Mouse (Mus musculus) urinary bladder, postnatal 36 days (tissue): ENCODE results near the gene Catsperg2.
"Not testable (repeated sequence)": the region's sequence is repeated elsewhere in the genome, so short reads cannot be mapped to it uniquely, and the experiment has no call there.

Source experiments
- DNase-seq, 2 experiments: peaks; one replicate each; pipeline ENCODE4 v3.0.0; 2022; ENCODE audit warnings: low spot score in 2 of 2, mixed read lengths in 1 of 2

The Catsperg2 gene

DNA sequence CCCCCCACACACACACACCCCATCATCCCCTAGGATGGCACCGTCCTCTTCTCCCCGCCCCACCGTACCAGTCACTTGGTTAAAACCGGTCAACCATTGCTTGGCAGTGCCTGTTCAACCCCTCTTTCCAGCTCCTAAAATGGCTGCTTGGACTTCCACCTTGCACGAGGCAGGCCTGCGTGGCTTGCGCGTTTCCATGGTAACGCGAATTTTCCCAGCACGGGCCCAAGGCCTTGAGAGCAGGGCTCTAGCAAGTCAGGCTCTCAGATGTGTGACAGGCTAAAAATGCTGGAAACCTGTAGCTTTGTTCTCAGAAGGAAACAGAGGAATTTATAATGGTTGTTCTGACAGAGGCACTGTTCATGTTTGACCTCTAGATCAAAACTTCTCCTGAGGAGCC, at the start of gene Catsperg2:
TSS of gene Catsperg2 (minus strand) at position 173 of the 400 bp plus-strand sequence.
- not testable (repeated sequence) for DNase-seq

DNA sequence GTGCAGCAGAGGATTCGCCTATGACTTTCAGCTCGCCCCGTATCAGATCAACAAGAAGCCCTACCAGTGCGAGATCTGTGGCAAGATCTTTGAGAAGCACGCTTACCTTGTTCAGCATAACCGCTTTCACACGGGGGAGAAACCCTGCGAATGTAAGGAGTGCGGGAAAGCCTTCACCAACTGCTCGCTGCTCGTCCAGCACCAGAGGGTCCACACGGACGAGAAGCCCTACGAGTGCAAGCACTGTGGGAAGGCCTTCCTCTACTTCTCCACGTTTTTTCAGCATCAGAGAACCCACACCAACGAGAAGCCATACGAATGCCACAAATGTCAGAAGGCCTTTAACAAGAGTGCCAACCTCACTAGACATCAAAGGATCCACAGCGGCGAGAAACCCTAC, 49.7 kb upstream of the Catsperg2 start:
- DNase-seq: no peak

DNA sequence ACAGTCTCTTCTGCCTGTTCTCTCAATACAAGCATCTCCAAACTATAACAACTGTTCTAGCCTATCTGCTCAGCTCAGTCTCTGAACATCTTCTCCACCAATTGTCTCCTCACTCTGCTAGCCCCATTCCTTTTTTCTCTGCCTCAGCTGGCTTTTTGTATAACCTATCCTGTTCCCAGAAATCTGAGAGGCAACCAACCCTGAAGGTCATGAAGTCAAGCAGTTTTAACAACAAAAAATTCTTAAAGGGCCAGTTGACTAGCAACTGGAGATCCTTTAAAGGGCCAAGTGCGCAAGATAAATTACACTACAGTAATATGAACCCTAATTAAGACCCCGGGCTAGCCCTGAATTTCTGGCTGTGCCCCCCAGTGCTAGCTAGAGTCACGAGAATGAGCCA, 47.5 kb upstream of the Catsperg2 start:
- no peak for DNase-seq

DNA sequence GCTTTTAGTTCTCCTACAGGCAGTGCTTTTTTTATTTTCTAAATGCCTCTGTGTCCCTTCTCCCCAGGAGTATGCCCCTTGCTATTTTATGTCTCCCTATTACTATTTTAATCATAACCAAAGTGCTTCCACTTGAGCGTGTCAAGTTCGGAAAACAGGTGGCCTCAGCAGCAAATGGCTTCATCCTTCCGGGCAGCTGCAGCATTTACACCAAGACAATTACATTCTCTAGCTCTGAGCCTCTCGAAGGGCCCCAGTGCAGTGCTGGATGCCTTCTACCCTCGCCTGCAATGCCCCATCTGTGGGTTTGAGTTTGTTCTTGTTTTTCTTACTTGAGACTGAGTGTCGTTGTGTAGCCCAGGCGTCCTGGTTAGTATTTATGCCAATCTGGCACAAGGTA, 46.7 kb upstream of the Catsperg2 start:
- no peak for DNase-seq

DNA sequence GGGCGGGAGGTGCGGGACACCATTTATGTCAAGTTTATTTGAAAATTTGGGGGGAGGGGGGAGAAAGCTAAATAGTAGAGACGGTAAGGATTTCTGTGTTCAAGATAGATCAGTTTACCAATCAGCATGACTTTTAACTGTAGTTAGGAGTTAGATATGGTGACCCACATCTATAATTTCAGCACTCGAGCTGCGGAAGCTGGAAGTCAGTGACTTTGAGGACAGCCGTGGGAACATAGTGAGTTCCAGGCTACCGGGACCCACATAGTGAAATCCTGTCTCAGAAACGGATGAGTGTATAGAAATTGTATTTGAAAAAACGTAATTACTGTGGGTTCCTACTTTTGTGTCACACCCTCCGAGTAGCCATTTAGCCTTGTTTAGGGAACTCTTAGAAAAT, 42.1 kb upstream of the Catsperg2 start:
- no peak for DNase-seq

DNA sequence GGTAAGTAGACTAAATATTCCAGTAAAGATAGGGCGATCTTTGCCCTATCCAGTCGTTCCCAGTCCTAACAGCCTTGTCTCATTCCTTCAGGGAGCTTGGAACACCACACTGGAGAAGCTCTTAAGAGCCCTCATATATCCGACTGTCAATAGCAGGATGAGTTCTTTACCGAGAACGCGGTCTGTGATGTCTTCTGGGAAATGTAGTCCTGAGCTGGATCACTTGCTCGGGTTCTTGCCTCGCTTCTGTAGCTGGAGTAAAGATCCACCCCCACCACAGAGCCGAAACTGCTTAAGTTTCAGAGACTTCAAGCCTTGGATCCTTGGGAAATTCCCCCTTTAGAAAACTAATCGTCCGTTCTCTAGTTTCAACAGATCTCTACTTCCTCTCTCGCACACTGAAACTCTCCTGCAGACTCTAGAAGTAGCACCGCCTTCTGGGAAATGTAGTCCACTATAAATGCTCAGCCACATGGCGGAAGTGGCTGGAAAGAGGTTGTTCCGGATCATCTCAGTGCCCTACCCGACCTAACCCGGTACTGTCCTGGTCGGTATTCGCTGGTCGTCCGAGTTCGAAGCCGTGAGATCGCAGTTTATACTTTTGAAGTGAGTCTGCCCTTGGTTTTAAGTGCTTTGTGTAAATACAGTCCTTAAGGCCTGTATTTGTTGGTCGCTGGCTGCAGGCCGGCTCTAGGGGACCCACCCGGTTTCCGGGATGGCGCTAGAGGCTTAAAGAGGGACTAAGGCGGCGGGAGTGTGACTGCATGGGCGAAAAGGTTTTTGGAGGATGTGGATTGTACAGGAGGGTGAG, 41.5 kb upstream of the Catsperg2 start, which contains the start of gene Zfp84:
TSS of gene Zfp84 (plus strand) at position 463 of the 811 bp plus-strand sequence.
- peak; percentile 86 to 87 for DNase-seq

DNA sequence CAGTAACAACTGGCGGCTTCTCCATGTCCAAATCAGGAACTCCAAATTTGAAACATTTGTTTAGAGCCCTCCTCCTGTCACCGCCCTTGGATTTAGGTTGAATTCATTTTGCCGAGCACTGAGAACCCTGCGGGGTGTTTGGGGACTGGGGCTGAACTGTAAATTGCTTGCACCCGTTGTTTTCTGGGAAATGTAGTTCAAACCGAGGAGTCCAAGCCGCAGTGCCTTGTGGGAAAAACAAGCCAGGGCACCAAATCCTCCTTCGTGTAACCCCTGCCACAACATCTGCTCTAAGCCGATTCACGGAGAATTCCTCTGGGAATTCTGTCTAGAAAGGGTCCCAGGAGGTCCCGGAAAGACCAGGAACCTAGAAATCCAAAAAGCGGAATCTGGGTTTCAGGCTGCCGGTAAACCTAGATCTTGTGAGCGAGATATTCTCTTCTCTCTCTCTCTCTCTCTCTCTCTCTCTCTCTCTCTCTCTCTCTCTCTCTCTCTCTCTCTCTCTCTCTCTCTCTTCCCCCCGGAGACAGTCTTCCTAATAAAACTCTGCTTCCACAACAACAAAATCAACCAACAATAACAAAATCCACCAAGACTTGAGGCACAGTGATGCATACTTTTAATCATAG, 40.3 kb upstream of the Catsperg2 start:
- peak; percentile 79 to 82 for DNase-seq

DNA sequence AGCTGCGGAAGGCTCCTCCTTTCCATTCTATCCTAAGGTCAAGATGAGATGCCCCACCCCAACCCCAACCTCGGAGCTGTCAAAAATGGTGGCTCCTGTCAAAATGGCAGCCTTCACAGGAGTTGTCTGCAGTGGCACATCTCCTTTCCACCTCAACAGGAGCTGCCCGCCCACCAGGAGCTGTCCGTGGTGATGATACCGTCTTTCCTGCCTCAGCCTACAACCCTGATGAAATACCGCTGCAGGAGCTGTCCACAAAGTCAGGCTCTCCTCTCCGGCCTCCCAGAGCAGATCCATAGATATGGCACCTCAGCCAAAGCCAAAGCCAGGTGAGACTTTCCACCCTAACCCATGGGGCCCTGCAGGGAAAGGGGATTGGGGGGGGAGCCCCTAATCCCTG, 37.9 kb upstream of the Catsperg2 start:
- no peak for DNase-seq

DNA sequence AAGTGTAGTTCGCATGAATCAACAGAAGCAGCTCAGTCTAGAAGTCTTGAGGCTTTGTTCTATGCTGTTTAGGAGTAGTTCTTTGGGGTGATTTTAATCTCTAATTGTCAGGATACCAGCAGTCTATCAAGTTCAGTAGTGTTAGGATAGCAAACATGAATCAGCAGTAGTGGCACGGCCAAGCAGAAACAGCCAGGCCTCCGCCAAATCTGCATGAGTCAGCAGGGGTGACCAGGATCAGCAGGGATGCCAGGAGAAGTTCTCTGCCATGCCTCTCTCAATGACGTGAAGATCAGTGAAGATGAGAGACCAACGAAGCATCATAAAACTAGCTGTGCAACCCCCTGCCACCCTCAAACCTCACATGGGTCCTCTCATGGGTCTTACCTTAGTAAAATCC, 33.6 kb upstream of the Catsperg2 start:
- no peak for DNase-seq

DNA sequence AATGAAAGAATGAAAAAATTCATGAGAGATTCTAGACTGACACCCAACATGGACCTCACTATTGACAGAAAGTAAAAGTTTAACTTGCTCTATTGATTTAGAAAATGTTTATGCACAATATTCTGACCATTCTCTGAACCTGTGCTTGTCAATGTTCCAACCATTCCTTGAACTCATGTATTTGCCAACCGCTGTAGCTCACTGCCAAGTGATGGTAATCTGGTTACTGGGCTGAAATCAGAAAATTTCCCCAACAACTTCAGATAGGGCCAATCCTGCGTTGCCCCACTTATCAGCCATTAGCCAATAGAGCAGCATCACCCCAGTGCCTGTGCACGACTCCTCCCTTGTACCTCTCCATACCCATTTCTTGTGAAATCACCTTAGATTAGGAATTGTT, 15.4 kb upstream of the Catsperg2 start:
- no peak for DNase-seq

DNA sequence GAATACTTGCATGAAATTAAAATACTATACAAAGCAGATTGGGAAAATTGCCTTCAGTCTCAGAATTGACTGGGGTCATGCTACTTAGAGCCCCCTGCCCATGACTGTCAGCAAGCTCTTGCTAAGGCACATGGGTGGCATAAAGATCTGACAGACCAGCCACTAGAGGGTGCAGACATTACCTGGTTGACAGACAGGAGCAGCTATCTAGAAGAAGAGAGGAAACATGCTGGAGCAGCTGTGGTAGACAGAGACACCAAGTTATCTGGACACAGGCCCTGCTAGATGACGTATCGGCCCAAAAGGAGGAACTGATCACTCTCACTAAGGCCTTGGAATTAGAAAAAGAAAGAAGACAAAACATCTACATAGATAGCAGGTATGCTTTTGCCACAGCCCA, 1.2 kb upstream of the Catsperg2 start:
- no peak for DNase-seq

DNA sequence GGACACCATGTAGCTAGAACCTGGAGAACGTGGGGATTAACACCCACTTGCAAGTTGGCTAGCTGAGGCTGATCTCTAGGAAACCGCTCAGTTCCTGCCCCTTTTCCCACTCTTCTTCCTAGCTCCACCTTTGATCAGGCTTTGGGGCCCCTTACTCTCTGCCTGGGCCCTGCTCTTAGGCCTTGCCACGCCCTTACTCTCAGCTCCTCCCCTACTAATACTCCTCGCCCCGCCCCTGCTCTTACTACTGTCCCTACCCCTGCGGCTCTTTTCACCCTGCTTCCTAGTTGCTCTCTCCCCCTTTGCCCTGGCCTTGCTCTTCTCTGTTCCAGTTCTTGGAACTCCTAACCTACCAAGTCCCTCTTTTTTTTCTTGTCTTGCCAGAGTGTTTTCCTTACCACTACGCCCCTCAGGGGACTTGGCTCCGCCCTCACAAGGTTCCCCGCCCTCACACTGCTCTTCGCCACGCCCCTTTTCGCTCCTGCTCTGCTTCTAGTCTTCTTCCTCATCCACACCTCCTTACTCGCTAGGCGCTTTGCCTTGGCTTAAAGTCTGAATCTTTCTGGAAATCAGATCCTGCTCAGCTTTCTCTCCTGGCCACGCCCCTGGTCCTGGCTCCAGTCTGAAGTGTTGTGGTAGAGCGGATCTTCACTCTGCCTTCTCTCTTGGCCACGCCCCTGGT, 1.2 kb downstream of the Catsperg2 start:
- DNase-seq: not testable (repeated sequence)

DNA sequence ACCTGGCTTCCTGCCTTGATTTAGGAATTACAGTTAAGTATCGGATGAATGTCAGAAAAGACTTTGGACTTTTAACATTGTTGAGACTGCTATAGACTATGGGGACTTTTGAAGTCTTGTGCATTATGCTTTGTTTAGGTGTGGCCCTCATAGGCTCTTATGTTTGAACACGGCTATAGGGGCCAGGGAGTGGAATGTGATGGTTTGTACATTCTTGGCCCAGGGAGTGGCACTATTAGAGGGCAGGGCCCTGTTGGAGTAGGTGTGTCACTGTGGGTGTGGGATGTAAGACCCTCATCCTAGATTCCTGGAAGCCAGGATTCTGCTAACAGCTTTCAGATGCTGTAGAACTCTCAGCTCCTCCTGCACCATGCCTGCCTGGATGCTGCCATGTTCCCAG, 17.9 kb downstream of the Catsperg2 start:
- DNase-seq: not testable (repeated sequence)

DNA sequence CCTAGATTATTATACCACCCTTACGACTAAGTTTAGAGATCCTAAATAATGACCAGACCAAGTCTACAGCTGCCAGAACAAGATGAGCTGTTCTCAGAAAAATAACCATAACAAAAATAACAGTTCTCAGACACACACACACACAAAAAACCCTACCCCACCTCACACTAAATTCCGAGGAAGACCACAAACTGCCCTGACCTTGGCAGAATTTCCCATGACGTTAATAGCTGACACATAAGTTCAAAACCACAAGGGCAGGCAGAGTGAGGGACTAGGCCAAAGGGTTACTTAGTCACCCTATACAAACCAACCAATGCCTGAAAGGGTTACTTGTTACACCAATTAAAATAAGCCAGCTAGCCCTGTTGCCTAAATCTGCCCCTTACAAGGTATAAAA, 31.6 kb downstream of the Catsperg2 start:
- DNase-seq: not testable (repeated sequence)

DNA sequence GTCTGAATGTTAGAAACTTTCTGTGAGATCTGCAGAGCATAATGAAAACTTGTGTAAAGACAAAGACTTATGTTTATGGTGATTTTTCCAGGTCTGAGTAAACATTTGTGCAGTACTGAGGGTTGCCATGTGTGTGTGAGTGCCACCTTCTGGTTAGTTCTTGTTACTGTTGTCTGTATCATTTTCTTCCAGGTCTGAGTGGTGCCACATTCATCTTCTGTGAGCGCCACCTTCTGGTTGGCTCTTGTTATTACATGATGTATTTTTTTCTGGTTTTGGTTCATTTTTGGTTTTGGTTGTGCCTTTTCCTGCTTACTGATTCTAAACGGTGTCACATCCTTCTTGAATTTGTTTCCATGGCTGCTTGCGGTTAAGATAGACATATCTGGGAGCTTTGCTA, 45.0 kb downstream of the Catsperg2 start:
- DNase-seq: no peak
